Mouse (Mus musculus): ENCODE results near the gene Ogfod3.

Ogfod3 gene

DNA sequence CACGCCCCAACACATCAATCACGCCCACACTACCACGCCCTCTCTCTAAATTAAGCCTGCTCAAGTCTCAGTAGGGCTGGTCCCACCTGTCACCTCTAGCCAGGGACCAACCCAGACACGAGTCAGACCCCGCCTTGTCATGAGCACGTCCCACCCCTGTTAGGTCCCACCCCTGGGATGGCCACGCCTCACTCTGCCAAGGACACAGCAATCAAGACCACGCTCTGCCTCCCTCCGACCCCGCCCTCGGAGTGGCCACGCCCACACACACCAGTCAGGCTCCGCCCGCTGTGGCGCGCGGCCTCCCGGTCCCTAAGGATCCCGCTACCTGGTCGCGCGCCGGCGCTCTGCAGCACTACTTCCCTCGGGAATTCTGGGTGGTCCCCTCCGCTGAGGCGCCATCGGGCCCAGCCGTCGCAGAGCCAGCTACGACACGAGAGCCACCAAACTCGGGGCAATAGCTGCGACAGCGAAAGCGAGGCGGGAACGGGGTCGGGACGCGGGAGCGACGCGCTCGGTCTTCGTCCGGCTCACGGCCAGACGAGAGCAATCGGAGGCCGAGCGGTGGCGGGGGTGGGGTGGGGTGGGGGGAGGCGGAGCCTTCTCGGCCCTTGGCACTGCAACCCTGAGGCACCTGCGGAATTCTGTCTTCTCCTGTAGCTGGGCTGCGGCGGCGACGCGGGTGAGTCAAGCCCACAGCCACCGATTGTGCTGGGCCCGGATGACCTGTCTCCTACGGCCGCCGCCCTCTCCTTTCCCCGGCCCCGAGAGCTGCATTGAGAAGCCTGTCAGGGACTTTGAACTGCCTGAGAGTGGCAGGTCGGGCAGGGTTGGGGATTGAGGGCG lies at the start of gene Ogfod3, which contains the start of gene Hexdc:
TSS of gene Ogfod3 (minus strand) at position 551 of the 846 bp plus-strand sequence.
TSS of gene Hexdc (plus strand) at position 273 of the 846 bp plus-strand sequence.
- DNase-seq (ENCODE audit: low spot score in 2 of 2) = peak; percentile 93 to 96

DNA sequence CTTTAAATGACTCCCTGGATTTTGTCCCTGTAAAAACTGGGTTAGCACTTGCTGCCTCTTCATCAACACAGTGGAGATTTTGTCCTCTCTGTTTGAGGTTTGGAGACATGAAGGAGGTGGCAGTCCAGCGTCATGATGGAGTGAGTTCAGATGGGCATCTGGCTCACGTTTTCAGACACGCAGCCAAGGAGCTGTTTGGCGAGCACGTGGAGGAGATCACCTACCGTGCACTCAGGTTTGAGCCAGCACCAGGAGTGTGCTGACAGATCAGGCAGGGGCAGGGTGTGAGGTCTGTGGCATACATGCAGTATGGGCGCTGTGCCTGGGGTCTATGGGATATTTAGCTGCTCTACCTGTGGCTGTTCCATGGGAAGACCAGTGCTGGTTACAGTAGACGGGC lies 45.7 kb upstream of the Ogfod3 start:
- DNase-seq (ENCODE audit: low spot score in 2 of 2) = no peak

GRCm38 (mm10) chr11:121239669-121240068 lies 35.2 kb upstream of the Ogfod3 start:
- DNase-seq (ENCODE audit: low spot score in 2 of 2) = no peak

DNA sequence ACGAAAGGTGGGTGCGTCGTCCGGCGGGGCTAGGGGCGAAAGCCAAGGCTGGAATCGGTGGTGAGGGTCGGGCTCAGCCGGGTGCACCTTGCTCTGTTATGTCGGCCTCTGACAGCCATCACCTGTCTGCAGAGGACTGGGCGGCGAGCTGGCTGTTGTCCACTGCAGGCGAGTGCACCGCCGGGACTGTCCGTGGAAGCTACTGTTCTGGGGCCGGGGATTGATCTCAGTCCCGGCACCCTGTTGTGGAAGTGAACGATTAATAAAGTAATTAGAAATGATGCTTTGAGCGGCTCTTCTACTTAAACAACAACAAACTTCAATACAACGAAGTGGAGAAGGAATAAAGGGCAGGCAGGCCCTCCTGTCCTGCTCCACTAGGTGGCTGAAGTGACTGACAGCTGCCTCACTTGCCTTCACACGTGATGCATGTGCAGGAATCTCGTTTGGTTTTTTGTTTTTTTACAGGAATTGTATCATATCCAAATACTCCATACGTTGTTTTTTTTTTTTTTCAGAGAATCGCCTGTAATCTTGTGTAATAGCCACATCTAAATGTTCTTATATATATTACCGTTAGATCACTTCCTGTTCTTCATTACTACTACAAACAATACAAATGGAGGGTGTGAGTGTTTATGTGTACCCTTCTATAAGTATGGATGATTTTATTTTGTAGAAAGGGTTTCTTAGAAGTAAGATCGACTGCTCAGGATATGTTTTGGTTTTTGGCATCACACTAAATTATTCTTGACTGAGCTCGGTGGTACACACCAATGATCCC lies 33.0 kb upstream of the Ogfod3 start:
- peak in 1 of 2 experiments; percentile 39 for DNase-seq (ENCODE audit: low spot score in 2 of 2)

GRCm38 (mm10) chr11:121236564-121237344 lies 32.2 kb upstream of the Ogfod3 start, which contains the start of gene Narf:
Gene Narf, plus strand, starts transcription at chr11:121237253.
- peak; percentile 97 to 100 for DNase-seq (ENCODE audit: low spot score in 2 of 2)

DNA sequence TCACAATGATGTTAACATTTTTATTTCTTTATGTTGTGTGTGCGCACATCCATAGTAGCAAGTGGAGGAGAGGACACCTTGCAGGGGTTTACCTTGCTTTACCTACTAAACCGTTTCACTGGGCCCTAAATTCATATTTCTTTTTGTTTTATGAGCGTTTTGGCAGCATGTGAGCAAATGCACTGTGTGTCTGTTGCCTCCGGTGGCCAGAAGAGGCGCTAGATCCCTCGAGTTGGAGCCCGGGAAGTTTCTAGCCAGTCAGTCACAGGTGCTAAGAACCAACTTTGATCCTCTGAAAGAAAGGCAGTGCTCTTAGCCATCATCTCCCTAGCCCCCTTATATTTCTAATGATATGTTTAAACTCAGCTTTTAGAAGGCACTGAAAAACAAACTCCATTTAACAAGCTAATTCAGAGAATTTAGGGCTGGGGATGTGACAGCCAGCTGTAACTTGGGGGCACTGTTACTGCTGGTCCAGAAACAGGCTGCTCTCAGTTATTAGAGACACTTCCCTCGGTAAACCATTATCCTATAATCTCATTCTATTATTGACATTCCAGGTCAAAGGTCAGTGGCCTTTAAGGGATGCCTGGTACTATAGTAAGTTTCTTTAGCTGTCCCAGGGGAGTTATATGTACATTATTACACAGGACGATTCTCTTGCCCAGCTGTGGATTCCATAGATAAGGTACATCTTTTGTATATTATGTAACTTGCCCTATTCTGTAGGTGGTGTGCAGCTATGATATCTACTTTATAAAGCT lies 31.1 kb upstream of the Ogfod3 start:
- DNase-seq (ENCODE audit: low spot score in 2 of 2) = peak; percentile 74 to 81

DNA sequence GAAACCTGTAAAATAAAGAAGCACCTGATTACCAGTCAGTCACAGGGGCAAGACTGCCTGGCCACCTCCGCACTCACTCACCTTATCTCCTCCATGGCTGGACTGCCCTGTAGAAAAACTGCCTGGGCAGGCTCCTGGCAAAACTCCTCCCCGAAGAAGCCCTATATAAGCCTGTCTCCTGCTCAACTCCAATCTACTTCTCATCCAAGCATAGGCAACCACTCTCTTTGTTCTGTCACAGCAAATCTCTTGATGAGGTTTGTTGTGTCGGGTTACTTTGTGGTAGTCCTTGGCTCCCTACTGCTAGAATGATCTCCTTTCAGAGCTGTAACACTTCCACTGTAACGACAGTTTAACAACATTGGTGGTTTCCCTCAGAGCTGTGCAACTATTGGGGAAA lies 28.2 kb upstream of the Ogfod3 start:
- no peak for DNase-seq (ENCODE audit: low spot score in 2 of 2)

DNA sequence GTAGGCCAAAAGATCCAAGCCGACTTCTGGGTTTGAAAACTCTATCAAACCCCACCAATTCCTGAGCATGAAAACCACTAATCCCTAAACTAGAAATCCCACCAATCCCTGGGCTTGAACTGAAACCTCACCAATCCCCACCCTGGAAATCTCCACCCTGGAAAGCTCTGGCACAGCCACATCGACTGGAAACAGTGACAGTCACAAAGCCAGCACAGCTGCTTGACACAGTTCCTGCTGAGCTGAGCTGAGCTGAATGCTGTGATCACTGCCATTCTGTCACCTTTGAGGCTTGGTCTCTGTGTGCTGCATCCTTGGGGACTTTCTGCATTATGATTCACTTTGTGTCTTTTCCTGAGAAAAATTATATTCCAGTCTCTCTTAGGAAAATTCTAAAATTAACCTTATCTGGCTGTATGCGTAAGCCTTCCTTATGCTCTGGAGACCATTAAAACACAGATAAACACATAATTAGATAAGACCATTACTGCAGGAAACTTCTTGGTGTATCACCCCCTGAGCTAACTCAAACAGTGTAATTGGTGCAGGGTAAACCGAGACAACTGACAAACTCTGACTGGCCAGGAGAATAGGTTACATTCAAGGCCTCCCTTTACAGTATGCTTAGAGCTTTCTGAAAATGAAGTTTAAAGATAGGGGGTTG lies 27.2 kb upstream of the Ogfod3 start:
- DNase-seq (ENCODE audit: low spot score in 2 of 2) = no peak

GRCm38 (mm10) chr11:121231191-121231590 lies 26.7 kb upstream of the Ogfod3 start:
- no peak for DNase-seq (ENCODE audit: low spot score in 2 of 2)

GRCm38 (mm10) chr11:121229018-121229439 lies 24.5 kb upstream of the Ogfod3 start, which contains the start of gene Cybc1:
Gene Cybc1, minus strand, starts transcription at chr11:121229322.
- DNase-seq (ENCODE audit: low spot score in 2 of 2) = peak; percentile 74 to 75

DNA sequence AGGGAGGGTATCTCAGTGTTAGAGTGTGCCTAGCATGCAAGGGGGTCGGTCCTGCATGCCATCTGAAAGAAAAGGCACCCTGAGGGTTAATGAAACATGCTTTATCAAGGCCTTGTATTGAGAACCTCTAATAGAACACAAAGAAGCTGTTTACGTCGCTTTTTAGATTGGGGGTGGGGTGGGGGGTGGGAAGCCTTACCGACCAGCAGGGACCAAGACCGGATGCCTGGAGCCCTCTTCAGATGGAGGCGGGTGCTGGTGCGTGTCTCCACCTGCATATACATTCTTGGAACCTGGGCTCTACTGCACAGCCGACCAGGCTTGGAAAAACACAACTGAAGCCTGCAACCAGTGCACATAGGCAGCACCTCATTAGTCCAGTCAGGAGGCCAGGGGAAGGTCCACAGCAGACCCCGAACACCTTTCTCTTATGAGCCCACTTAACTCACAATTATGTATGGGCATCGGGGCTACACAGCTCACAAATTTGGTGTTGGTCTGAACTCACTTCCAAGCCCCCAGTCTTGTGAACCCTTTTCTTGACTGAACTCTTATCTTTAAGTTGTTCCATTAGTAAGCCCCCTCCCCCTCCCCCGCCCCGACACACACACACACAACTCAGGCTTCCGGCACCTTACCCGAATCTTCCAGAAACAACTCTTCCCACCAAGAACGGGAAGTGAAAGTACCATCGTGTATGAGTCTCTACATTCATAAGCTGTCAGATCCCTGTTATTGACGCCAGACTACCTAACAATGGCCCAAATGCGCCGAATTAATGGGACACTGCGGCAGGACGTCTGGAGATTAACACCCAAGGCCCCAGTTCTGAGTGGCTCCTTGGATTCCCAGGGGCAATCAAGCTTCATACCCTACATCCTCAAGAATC lies 23.9 kb upstream of the Ogfod3 start:
- no peak for DNase-seq (ENCODE audit: low spot score in 2 of 2)

DNA sequence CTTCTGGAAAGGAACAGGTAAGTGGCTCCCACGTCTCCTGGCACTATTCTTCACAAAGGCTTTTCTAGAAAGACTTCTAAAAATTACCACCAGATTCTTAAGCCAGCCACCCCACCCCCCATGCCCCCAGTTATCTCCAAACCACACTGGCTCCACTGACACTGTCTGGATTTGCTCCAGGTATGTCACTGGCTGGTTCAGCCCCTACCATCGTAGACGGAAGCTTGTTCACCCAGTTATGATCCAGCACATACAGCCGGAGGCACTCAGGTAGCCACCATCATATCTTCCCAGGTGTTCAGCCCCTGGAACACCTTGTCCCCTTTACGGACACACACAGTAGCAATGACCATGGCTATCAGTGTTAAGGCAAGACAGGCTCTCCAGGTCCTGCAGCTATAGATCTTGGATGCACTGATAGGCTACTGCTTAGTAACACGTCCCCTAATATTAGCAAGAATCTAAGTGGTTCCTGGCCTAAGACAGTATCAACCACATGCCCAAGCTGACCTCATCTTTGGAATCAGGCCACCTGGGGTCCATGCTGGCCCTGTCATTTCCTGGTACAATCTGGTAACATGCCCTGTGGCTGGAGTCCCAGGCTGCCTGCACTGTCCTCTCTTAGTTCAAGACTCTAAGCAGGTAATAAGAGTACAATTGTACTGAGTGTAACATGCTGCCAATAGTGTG lies 17.0 kb upstream of the Ogfod3 start:
- DNase-seq (ENCODE audit: low spot score in 2 of 2) = no peak

GRCm38 (mm10) chr11:121220771-121221170 lies 16.3 kb upstream of the Ogfod3 start:
- no peak for DNase-seq (ENCODE audit: low spot score in 2 of 2)

- DNase-seq (ENCODE audit: low spot score in 2 of 2) = no peak
These were observed 15.3 kb upstream of the Ogfod3 start for GRCm38 (mm10) chr11:121219776-121220175.

DNA sequence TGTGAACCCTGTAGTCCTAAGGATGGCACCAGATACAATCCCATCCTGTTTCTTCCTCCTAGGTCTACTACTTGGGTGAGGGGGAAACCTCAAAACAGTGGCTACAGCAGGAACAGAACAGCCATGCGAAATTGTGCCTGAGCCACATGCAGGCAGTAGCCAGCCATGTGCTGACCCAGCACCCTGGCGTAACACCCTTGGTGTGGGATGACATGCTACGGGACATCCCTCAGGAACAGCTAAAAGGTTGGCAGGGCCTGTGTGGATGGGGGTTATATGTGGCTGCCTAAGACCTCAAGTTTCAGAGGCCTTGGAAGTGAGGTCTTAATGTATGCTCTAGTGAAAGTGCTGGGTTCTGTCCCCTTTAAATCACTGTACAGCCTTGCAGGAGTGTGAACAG lies 12.3 kb upstream of the Ogfod3 start:
- no peak for DNase-seq (ENCODE audit: low spot score in 2 of 2)

GRCm38 (mm10) chr11:121203859-121204160 lies 701 bp downstream of the Ogfod3 start:
- no peak for DNase-seq (ENCODE audit: low spot score in 2 of 2)

DNA sequence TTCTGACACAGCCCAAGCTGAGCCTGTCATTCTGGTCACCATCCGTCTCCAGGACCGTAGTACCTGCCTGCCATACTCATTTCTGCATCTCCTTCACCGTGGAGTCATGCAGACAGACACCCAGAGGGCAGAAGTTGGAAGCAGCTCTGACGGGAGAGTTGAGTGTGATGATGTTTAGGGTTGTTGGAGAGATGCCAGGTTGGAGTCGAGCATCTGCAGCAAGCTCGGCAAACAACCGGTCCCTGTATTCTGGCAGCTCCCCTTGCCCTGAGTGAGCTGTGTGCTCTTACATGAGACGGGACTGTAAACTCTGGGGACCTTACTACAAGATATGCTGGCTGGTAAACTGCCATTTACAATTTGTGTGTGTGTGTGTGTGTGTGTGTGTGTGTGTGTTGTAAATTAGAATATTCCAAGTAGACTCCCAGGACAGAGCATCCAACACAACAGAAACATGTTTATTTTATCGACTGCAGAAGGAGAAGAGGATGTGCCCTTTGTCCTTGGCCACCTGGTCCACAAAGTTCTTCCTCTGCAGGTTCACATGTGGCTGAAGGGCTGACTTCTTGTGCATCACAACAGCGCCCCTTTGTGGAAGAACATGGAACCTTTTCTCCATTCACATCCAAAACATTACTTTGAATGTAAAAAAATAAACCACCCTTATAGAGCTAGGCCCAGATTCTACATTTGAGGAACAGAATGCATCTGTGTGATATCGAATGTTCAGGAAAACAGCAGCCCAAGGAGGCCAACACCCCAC lies 2.9 kb downstream of the Ogfod3 start:
- DNase-seq (ENCODE audit: low spot score in 2 of 2) = peak in 1 of 2 experiments; percentile 18

- DNase-seq (ENCODE audit: low spot score in 2 of 2) = no peak
These were observed 3.7 kb downstream of the Ogfod3 start for GRCm38 (mm10) chr11:121200781-121201180.
